Mouse (Mus musculus) lung, postnatal 14 days (tissue): ENCODE measurements around the gene Mgat3.

ENCODE experiments used
- DNase-seq: peaks from one replicate; pipeline ENCODE4 v3.0.0; 2021

Mgat3 gene

GRCm38 (mm10) chr15:80152663-80153062, 20.9 kb upstream of the Mgat3 start:
- DNase-seq = no peak

- DNase-seq = no peak
These were observed 19.8 kb upstream of the Mgat3 start for GRCm38 (mm10) chr15:80153757-80154156.

- DNase-seq = no peak
These were observed 17.8 kb upstream of the Mgat3 start for GRCm38 (mm10) chr15:80155707-80156106.

- DNase-seq = no peak
These were observed 16.2 kb upstream of the Mgat3 start for GRCm38 (mm10) chr15:80157197-80157943.

GRCm38 (mm10) chr15:80158001-80158706, 15.4 kb upstream of the Mgat3 start:
- DNase-seq = no peak

- DNase-seq = no peak
These were observed 14.8 kb upstream of the Mgat3 start for GRCm38 (mm10) chr15:80158707-80159090.

GRCm38 (mm10) chr15:80159286-80159901, 14.1 kb upstream of the Mgat3 start:
- peak; percentile 55 for DNase-seq

GRCm38 (mm10) chr15:80160223-80160622, 13.3 kb upstream of the Mgat3 start:
- DNase-seq = no peak

- no peak for DNase-seq
These were observed 12.8 kb upstream of the Mgat3 start for GRCm38 (mm10) chr15:80160726-80161125.

GRCm38 (mm10) chr15:80161199-80161598, 12.3 kb upstream of the Mgat3 start:
- no peak for DNase-seq

- DNase-seq = no peak
These were observed 11.0 kb upstream of the Mgat3 start for GRCm38 (mm10) chr15:80162401-80162964.

GRCm38 (mm10) chr15:80163274-80163673, 10.2 kb upstream of the Mgat3 start:
- no peak for DNase-seq

- no peak for DNase-seq
These were observed 9.8 kb upstream of the Mgat3 start for GRCm38 (mm10) chr15:80163716-80164115.

- no peak for DNase-seq
These were observed 8.1 kb upstream of the Mgat3 start for GRCm38 (mm10) chr15:80165396-80165795.

GRCm38 (mm10) chr15:80169484-80169883, 4.0 kb upstream of the Mgat3 start:
- no peak for DNase-seq

GRCm38 (mm10) chr15:80170357-80170756, 3.2 kb upstream of the Mgat3 start:
- DNase-seq = no peak

- DNase-seq = no peak
These were observed 2.2 kb upstream of the Mgat3 start for GRCm38 (mm10) chr15:80171286-80171685.

- no peak for DNase-seq
These were observed 1.7 kb upstream of the Mgat3 start for GRCm38 (mm10) chr15:80171791-80172190.

- no peak for DNase-seq
These were observed 468 bp downstream of the Mgat3 start for GRCm38 (mm10) chr15:80173781-80174597.

GRCm38 (mm10) chr15:80174598-80174875, 1.0 kb downstream of the Mgat3 start:
- DNase-seq = no peak

- DNase-seq = no peak
These were observed 1.8 kb downstream of the Mgat3 start for GRCm38 (mm10) chr15:80175316-80175715.

GRCm38 (mm10) chr15:80175756-80176155, 2.2 kb downstream of the Mgat3 start:
- no peak for DNase-seq

GRCm38 (mm10) chr15:80181561-80181960, 8.0 kb downstream of the Mgat3 start:
- DNase-seq = no peak
